Comparison of ENCODE assay signal across 14 mouse cellular contexts in genomic region chr12:27648602-27649001, GRCm38 (mm10).
"Had no signal": no experiment of that assay in that cellular context is flagged by ENCODE, and none has a peak within 500 bp of the region (broad histone marks: within the 10 kb centered on the region; RNA-seq: fewer than 3 reads in every experiment).

No protein-coding gene starts in this region.

- H3K9me3 ChIP-seq: midbrain, embryonic 13.5 days; midbrain, embryonic 15.5 days; neural tube, embryonic 12.5 days; stomach, embryonic 15.5 days had no signal

- H3K27me3 ChIP-seq: midbrain, embryonic 13.5 days; midbrain, embryonic 15.5 days; neural tube, embryonic 12.5 days; stomach, embryonic 15.5 days had no signal

- H3K4me3 ChIP-seq: midbrain, embryonic 13.5 days; midbrain, embryonic 15.5 days; neural tube, embryonic 12.5 days; stomach, embryonic 15.5 days had no signal

- H3K9ac ChIP-seq: lung, embryonic 14.5 days; midbrain, embryonic 13.5 days; midbrain, embryonic 15.5 days; neural tube, embryonic 12.5 days; stomach, embryonic 15.5 days had no signal

- DNase-seq: lung, adult 18-20 months; lung, embryonic 14.5 days; lung, postnatal 10 days; lung, postnatal 4 days; right cerebral cortex, postnatal 14 days; thymus, adult 2 months; thymus, postnatal 25 days; thymus, postnatal 4 days had no signal

- ATAC-seq: midbrain, embryonic 13.5 days; midbrain, embryonic 15.5 days had no signal

- H3K36me3 ChIP-seq: midbrain, embryonic 13.5 days; midbrain, embryonic 15.5 days; neural tube, embryonic 12.5 days; stomach, embryonic 15.5 days had no signal

- H3K4me2 ChIP-seq: lung, embryonic 14.5 days; midbrain, embryonic 11.5 days; midbrain, embryonic 13.5 days; midbrain, embryonic 15.5 days; neural tube, embryonic 12.5 days; stomach, embryonic 15.5 days had no signal

- H3K4me1 ChIP-seq: midbrain, embryonic 15.5 days; stomach, embryonic 15.5 days had no signal

- H3K27ac ChIP-seq: midbrain, embryonic 13.5 days; midbrain, embryonic 15.5 days; neural tube, embryonic 12.5 days; stomach, embryonic 15.5 days; stomach, postnatal 0 days had no signal
